Mouse (Mus musculus): ENCODE measurements around the gene Plscr5. TPM values are rescaled to one million over a fixed set of nuclear protein-coding genes. Genes with fewer than 3 reads are reported as not detected.

The Plscr5 gene
- polyA plus RNA-seq, 1 experiment from 2014 or later = not detected

- DNase-seq (ENCODE audit: low spot score) = no peak
- Histone ChIP-seq H3K4me2 (replicated peaks; ENCODE audit: low read depth, low read length) (no peak overlapping the region), H3K4me1 (ENCODE audit: insufficient read depth, low read depth, low read length) (no peaks in the 10 kb centered on the region), H3K4me3 (ENCODE audit: low read depth, low read length) (no peak overlapping the region), H3K9me3 (ENCODE audit: low read length) (no peaks in the 10 kb centered on the region), H3K27ac (ENCODE audit: low read length) (no peak overlapping the region), H3K9ac (replicated peaks; ENCODE audit: low read depth) (no peak overlapping the region), H3K36me3 (ENCODE audit: insufficient read depth, low read length) (no peaks in the 10 kb centered on the region), H3K27me3 (replicated peaks; ENCODE audit: insufficient read depth, low read length) (no peaks in the 10 kb centered on the region)
- WGBS = 83% methylated on average over 1 of the region's 1 CpGs
- TF ChIP-seq CTCF (IDR thresholded peaks at IDR 0.05) (no peak), EP300 (IDR thresholded peaks at IDR 0.05) (no peak)
- no peak for ATAC-seq
These were observed 32.0 kb downstream of the Plscr5 start for GRCm38 (mm10) chr9:92224598-92225231.

GRCm38 (mm10) chr9:92226127-92226655 lies 33.5 kb downstream of the Plscr5 start:
- H3K9me3 ChIP-seq (ENCODE audit: low read length) = no peaks in the 10 kb centered on the region
- H3K27me3 ChIP-seq (replicated peaks; ENCODE audit: insufficient read depth, low read length) = no peaks in the 10 kb centered on the region
- ATAC-seq (no peak), DNase-seq (ENCODE audit: low spot score) (peak; percentile 21)
- no peak overlapping the region for H3K27ac ChIP-seq (ENCODE audit: low read length)
- no peak overlapping the region for H3K4me2 ChIP-seq (replicated peaks; ENCODE audit: low read depth, low read length)
- H3K4me1 ChIP-seq (ENCODE audit: insufficient read depth, low read depth, low read length) = no peaks in the 10 kb centered on the region
- no peaks in the 10 kb centered on the region for H3K36me3 ChIP-seq (ENCODE audit: insufficient read depth, low read length)
- H3K9ac ChIP-seq (replicated peaks; ENCODE audit: low read depth) = no peak overlapping the region
- TF ChIP-seq CTCF (IDR thresholded peaks at IDR 0.05) (no peak), EP300 (IDR thresholded peaks at IDR 0.05) (no peak)
- H3K4me3 ChIP-seq (ENCODE audit: low read depth, low read length) = no peak overlapping the region
- 40% methylated on average over 3 of the region's 3 CpGs for WGBS

DNA sequence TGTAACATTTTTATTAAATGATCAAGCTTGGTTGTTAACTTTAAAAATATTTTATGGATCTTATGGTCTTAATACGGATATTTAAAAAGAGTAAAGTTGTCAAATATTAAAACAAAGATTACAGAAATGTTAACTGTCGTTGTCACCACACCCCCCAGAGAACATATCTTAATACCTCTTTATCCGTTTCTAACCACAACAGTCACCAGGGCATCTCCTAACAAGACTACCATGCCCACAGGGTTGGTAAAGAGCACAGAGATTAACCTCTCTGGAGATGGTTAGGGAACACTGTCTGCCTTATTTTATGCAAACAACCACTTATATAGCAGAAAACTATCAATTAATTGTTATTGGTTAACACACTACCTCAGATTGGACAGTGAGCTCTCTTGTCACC lies 34.1 kb downstream of the Plscr5 start:
- H3K27ac ChIP-seq (ENCODE audit: low read length) = no peak overlapping the region
- no peak for DNase-seq (ENCODE audit: low spot score)
- no peaks in the 10 kb centered on the region for H3K9me3 ChIP-seq (ENCODE audit: low read length)
- H3K4me3 ChIP-seq (ENCODE audit: low read depth, low read length) = no peak overlapping the region
- no peaks in the 10 kb centered on the region for H3K4me1 ChIP-seq (ENCODE audit: insufficient read depth, low read depth, low read length)
- TF ChIP-seq EP300 (IDR thresholded peaks at IDR 0.05) = no peak
- no peak for TF ChIP-seq CTCF (IDR thresholded peaks at IDR 0.05)
- H3K27me3 ChIP-seq (replicated peaks; ENCODE audit: insufficient read depth, low read length) = no peaks in the 10 kb centered on the region
- H3K36me3 ChIP-seq (ENCODE audit: insufficient read depth, low read length) = no peaks in the 10 kb centered on the region
- no peak overlapping the region for H3K9ac ChIP-seq (replicated peaks; ENCODE audit: low read depth)
- WGBS = 81% methylated on average over 3 of the region's 3 CpGs
- H3K4me2 ChIP-seq (replicated peaks; ENCODE audit: low read depth, low read length) = no peak overlapping the region
- no peak for ATAC-seq

GRCm38 (mm10) chr9:92228867-92229832 lies 36.4 kb downstream of the Plscr5 start:
- Histone ChIP-seq H3K9me3 (ENCODE audit: low read length) (no peaks in the 10 kb centered on the region), H3K9ac (replicated peaks; ENCODE audit: low read depth) (no peak overlapping the region), H3K27me3 (replicated peaks; ENCODE audit: insufficient read depth, low read length) (no peaks in the 10 kb centered on the region), H3K36me3 (ENCODE audit: insufficient read depth, low read length) (no peaks in the 10 kb centered on the region), H3K27ac (ENCODE audit: low read length) (no peak overlapping the region), H3K4me1 (ENCODE audit: insufficient read depth, low read depth, low read length) (no peaks in the 10 kb centered on the region), H3K4me2 (replicated peaks; ENCODE audit: low read depth, low read length) (no peak overlapping the region), H3K4me3 (ENCODE audit: low read depth, low read length) (no peak overlapping the region)
- TF ChIP-seq EP300 (IDR thresholded peaks at IDR 0.05) = no peak
- no peak for TF ChIP-seq CTCF (IDR thresholded peaks at IDR 0.05)
- no peak for DNase-seq (ENCODE audit: low spot score)
- ATAC-seq = no peak
- WGBS = 69% methylated on average over 16 of the region's 16 CpGs

- WGBS = 29% methylated on average over 2 of the region's 2 CpGs
These were observed 37.1 kb downstream of the Plscr5 start for GRCm38 (mm10) chr9:92229833-92230205.

DNA sequence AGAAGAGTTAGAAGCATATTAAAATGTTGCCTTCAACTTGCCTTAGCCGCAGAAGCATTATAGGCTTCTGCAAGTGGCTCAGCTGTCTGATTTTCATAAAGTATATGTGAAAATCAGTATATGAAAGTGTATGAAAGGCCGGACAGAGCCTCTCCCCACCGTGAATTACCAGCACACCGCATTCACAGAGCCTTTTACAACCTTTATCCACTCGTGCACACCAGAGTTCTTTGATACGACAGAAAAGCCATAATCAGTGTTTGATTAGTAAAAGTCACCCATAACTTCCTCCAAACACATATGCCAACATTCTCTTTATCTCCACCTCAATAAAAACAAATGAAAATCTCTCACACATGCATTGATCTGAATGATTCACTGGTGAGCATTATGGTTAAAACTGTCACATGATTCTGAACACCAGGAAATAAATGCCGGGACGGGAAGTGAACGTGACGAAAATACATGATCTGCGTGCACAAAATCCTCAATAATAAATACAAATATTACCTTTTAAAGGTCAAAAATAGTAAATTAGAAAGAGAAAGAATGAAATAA lies 42.2 kb downstream of the Plscr5 start:
- ATAC-seq = no peak
- H3K27ac ChIP-seq (ENCODE audit: low read length) = no peak overlapping the region

More at GRCm38 (mm10) chr9:92229833-92230205, 37.1 kb downstream of the Plscr5 start:
- H3K27me3 ChIP-seq (replicated peaks; ENCODE audit: insufficient read depth, low read length) = no peaks in the 10 kb centered on the region
- DNase-seq (ENCODE audit: low spot score) (no peak), ATAC-seq (no peak)
- no peaks in the 10 kb centered on the region for H3K4me1 ChIP-seq (ENCODE audit: insufficient read depth, low read depth, low read length)
- H3K4me2 ChIP-seq (replicated peaks; ENCODE audit: low read depth, low read length) = no peak overlapping the region
- no peak overlapping the region for H3K4me3 ChIP-seq (ENCODE audit: low read depth, low read length)
- no peak overlapping the region for H3K27ac ChIP-seq (ENCODE audit: low read length)
- no peak overlapping the region for H3K9ac ChIP-seq (replicated peaks; ENCODE audit: low read depth)
- no peaks in the 10 kb centered on the region for H3K9me3 ChIP-seq (ENCODE audit: low read length)
- TF ChIP-seq CTCF (IDR thresholded peaks at IDR 0.05) (no peak), EP300 (IDR thresholded peaks at IDR 0.05) (no peak)
- no peaks in the 10 kb centered on the region for H3K36me3 ChIP-seq (ENCODE audit: insufficient read depth, low read length)

More for the DNA sequence above, 42.2 kb downstream of the Plscr5 start:
- WGBS = 79% methylated on average over 11 of the region's 11 CpGs
- Histone ChIP-seq H3K36me3 (ENCODE audit: insufficient read depth, low read length) (no peaks in the 10 kb centered on the region), H3K27me3 (replicated peaks; ENCODE audit: insufficient read depth, low read length) (no peaks in the 10 kb centered on the region), H3K4me1 (ENCODE audit: insufficient read depth, low read depth, low read length) (no peaks in the 10 kb centered on the region), H3K9me3 (ENCODE audit: low read length) (no peaks in the 10 kb centered on the region), H3K4me2 (replicated peaks; ENCODE audit: low read depth, low read length) (no peak overlapping the region), H3K9ac (replicated peaks; ENCODE audit: low read depth) (no peak overlapping the region), H3K4me3 (ENCODE audit: low read depth, low read length) (no peak overlapping the region)
- DNase-seq (ENCODE audit: low spot score) = no peak
- TF ChIP-seq EP300 (IDR thresholded peaks at IDR 0.05) = no peak
- TF ChIP-seq CTCF (IDR thresholded peaks at IDR 0.05) = no peak
